Mouse (Mus musculus) urinary bladder, postnatal 36 days (tissue): ENCODE measurements around the gene Serpina1d.
A peak's percentile ranks its signal among the peaks of the same experiment; 100 is the strongest.
"Not testable (repeated sequence)": the region's sequence is repeated elsewhere in the genome, so short reads cannot be mapped to it uniquely, and the experiment has no call there.

Experiments used
- DNase-seq, 2 experiments: peaks; one replicate each; pipeline ENCODE4 v3.0.0; 2022; ENCODE audit warnings: low spot score in 2 of 2, mixed read lengths in 1 of 2

Gene Serpina1d

DNA sequence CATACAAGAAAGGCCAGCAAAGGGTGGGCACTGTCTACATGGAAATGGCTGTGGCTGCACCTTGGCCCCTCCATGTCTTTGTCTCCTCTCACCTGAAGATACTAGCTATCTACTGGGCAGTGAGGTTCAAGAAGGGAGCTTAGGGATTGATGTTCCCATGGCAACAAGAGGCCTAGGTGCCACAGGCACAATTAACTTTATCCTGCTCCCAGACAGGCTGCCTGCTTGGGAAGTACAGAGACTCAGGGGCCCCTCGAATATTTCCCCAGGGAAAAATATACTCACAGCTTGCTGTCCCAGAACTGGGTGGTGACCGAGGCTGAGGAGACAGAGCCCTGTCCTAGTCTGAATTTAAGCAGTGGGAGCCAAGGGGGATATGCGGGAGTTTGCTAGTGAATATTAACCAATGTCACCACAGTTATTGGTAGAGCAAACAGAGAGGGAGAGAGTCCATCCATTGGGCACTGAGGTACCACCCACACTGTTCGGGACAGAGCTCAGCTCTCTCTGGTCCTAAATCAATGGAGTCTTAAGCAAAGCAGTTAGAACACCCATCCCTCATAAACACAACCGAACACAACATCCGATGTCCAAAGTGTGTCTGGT, at the start of gene Serpina1d:
TSS of gene Serpina1d (minus strand) at position 347 of the 606 bp plus-strand sequence.
- not testable (repeated sequence) for DNase-seq

DNA sequence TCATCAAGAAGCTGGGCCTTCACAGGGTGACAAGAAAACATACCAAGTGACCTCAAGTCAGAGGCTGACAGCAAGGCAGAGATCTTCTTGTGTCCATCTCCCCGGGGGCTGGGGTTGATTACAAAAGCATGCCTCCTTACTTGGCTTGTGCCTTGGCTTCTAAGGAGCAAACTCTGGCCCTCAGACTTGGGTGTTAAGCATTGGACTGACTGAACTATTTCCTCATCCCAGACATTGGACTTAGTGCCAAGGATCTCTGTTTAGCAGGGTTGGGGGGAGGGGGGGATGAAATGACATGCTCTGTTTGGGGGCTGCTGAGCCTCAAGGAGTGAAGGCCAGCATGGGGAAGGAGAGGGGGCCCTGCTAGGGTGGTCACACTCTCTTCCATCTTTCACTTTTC, 2.8 kb downstream of the Serpina1d start:
- peak in 1 of 2 experiments; percentile 10 for DNase-seq

DNA sequence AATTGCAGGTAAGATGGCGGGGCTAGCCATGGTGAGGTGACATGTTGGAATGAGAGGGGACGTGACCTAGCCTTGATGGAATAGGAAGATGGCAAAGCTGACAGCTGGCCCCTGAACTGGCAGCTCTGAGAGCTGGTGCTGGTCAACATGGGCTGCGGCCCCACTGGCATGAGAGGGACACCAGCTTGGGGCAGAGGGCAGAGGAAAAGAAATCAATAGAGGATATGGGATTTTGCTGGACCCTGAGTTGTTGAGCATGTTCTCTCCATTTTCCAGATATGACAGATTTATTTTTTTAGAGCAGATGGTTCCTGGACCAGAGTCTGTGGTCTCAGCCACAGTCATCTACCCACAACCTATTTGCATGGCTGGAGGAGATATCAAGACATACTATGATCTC, 10.3 kb downstream of the Serpina1d start:
- not testable (repeated sequence) for DNase-seq

GRCm38 (mm10) chr12:103760316-103760715, 13.1 kb downstream of the Serpina1d start:
- DNase-seq: not testable (repeated sequence)

DNA sequence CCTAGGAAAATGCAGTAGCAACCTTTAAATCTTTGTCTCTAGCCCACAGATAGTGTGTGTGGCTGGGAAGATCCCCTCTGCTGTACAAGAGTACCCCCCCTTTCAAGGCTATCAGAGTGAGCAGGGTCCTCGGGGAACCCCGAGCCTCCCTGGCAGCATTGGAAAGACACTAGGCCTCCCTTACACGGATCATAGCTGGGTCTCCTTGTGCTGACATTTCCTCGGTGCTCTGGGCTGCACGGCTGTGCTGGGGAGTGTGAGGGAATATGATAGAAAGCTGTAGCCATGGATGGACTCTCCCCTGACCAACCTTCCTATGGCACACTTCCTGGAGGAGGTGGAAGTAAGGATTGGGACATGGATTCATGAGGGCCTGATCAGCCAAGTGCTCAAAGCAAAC, 27.4 kb downstream of the Serpina1d start:
- not testable (repeated sequence) for DNase-seq

- not testable (repeated sequence) for DNase-seq
These were observed 35.4 kb downstream of the Serpina1d start for GRCm38 (mm10) chr12:103737791-103738580.

DNA sequence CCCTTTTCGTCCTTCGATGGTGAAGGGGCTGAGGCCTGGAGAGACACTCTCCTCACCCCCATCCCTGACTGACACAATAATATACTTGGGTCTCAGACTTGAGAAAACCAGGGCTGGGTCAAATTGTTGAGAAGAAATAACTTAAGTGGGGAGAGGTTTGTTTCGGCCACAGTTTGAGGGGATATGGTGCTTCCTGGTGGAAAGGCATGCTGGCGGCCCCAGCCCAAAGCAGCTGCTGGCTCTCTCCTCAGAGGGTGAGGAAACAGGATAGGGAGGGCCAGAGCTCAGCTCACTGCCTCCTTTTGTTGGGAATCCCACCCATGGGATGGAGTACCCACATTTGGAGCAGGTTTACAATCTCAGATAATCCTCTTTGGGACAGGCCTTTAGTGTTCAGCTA, 37.8 kb downstream of the Serpina1d start:
- not testable (repeated sequence) for DNase-seq

- peak in 1 of 2 experiments; percentile 20 for DNase-seq
These were observed 38.3 kb downstream of the Serpina1d start for GRCm38 (mm10) chr12:103735101-103735500.
